Mouse (Mus musculus) kidney, embryonic 16.5 days (tissue): ENCODE measurements around the gene Aadacl4. TPM values are rescaled to one million over a fixed set of nuclear protein-coding genes. Genes with fewer than 3 reads are reported as not detected.
A peak's percentile ranks its signal among the peaks of the same experiment; 100 is the strongest.
"Not testable (repeated sequence)": the region's sequence is repeated elsewhere in the genome, so short reads cannot be mapped to it uniquely, and the experiment has no call there.

Source experiments
- ATAC-seq: fragments of 200-750 bp; cut with Nextera tagmentation; 2 replicates; pipeline ENCODE4 v1.8.0; 2017; ENCODE audit warnings: moderate TSS enrichment; ENCODE audit not compliant: low FRiP score, low TSS enrichment
- H3K27ac ChIP-seq: fragments of 300-500 bp; sonication (generic); 2 replicates; pipeline ENCODE4 v1.5.1; 2014; ENCODE audit warnings: low read length
- H3K27me3 ChIP-seq: fragments of 300-500 bp; sonication (generic); 2 replicates; pipeline ENCODE4 v1.6.1; 2014; ENCODE audit warnings: low read length, control low read depth, mixed read lengths; ENCODE audit not compliant: insufficient read depth
- H3K36me3 ChIP-seq: fragments of 300-500 bp; sonication (generic); 2 replicates; pipeline ENCODE4 v1.6.1; 2014; ENCODE audit warnings: low read length, control low read depth, mixed read lengths; ENCODE audit not compliant: insufficient read depth
- H3K4me1 ChIP-seq: fragments of 300-500 bp; sonication (generic); 2 replicates; pipeline ENCODE4 v1.6.1; 2014; ENCODE audit warnings: low read length, control low read depth, mixed read lengths; ENCODE audit not compliant: insufficient read depth
- H3K4me2 ChIP-seq: fragments of 300-500 bp; sonication (generic); replicated peaks from 2 replicates; pipeline ENCODE4 v1.6.1; 2014; ENCODE audit warnings: low read depth, low read length
- H3K4me3 ChIP-seq: fragments of 300-500 bp; sonication (generic); 2 replicates; pipeline ENCODE4 v1.5.1; 2014; ENCODE audit warnings: mild to moderate bottlenecking, low read length
- H3K9ac ChIP-seq: fragments of 300-500 bp; sonication (generic); replicated peaks from 2 replicates; pipeline ENCODE4 v1.6.1; 2014; ENCODE audit warnings: low read length
- H3K9me3 ChIP-seq: fragments of 300-500 bp; sonication (generic); 2 replicates; pipeline ENCODE4 v1.6.1; 2016; ENCODE audit warnings: low read length, control low read depth
- WGBS: fragments of 180-500 bp; shearing (Covaris S2); extraction: QIAGEN DNeasy Blood & Tissue Kit; methylation state at CpG from one replicate; pipeline ENCODE4 v1.1.7; 2014; 5-methylcytosine and 5-hydroxymethylcytosine counted together
- polyA plus RNA-seq: library from polyadenylated mRNA; unstranded; fragments of >200 nt; fragmentation: Nextera tagmentation; extraction: Ambion mirVana; gene quantifications from 2 replicates; pipeline ENCODE4 v1.2.1, GENCODE M21; 2015

The Aadacl4 gene
- polyA plus RNA-seq = not detected in 2 replicates

DNA sequence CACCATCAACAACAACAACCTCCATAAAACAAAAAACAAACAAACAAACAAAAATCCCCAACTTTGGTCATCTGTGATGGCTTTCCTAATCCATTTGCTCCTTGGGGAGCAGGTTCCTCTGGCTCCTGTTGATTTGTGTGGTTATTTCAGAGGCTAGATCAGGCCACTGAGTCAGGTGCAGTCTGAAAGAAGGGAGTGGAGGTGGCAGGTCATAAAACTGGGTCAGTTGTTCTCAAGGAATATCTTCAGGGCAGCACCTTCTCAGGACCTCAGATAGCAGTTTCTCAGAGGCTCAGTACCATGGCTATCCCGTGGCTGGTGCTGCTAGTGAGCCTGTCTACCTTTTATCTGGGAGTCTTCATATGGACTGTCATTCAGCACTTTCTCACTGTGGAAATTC, at the start of gene Aadacl4:
Gene Aadacl4, plus strand, starts transcription at position 301 of the 400 bp plus-strand sequence.
- H3K9ac ChIP-seq = no peak within 1 kb of the TSS
- H3K27me3 ChIP-seq = no peaks in the 10 kb centered on the region
- no peak for ATAC-seq
- H3K4me2 ChIP-seq = no peak within 1 kb of the TSS
- peaks cover 10% of the 10 kb centered on the region for H3K9me3 ChIP-seq
- no peaks in the 10 kb centered on the region for H3K36me3 ChIP-seq
- H3K4me1 ChIP-seq = no peaks in the 10 kb centered on the region
- 71% methylated on average over 1 of the region's 1 CpGs for WGBS
- no peak within 1 kb of the TSS for H3K27ac ChIP-seq
- H3K4me3 ChIP-seq = no peak within 1 kb of the TSS

DNA sequence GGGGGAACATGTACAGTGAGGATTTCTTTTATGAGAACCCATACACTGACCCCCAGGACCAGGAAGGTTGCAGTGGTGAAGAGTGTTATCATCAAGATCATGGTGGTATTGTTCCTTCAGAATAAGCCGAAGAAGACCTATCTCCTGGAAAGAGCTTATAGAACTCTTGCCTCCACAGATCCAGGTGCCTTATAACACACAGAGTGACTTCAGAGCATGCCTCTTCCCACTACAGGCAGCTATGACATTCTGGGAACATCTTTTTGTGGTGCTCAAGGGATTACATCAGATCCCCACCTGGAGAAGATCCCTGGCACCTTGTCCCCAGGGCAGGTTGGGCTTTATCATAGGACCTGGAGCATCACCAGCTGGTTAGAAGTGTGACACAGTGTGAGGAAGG, 48.5 kb upstream of the Aadacl4 start, which contains the start of gene Gm13124:
Gene Gm13124, minus strand, starts transcription at position 101 of the 400 bp plus-strand sequence.
- 93% methylated on average over 1 of the region's 1 CpGs for WGBS
- H3K27ac ChIP-seq = no peak within 1 kb of the TSS
- no peaks in the 10 kb centered on the region for H3K4me1 ChIP-seq
- H3K4me3 ChIP-seq = no peak within 1 kb of the TSS
- H3K9me3 ChIP-seq = no peaks in the 10 kb centered on the region
- H3K27me3 ChIP-seq = no peaks in the 10 kb centered on the region
- no peak for ATAC-seq
- H3K9ac ChIP-seq = no peak within 1 kb of the TSS
- no peak within 1 kb of the TSS for H3K4me2 ChIP-seq
- H3K36me3 ChIP-seq = no peaks in the 10 kb centered on the region

DNA sequence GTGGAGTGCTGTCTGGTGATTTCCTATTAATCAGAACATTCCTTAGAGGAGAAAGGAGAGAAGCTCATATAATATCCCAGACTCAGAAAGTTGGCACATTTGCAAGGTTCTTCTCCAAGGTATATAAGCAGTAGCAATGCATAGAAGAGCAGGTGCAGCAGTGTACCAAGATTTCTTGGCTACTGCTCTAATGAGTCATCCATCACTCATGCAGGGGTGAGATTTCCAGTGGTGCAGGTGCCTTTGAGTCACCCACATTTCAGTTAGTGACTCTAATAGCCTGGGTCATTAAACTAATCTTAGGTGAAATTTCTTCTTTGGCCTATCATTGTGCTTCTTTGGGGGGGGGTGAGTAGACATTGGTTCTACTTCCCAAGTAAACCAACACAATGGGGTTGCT, 45.8 kb upstream of the Aadacl4 start:
- Histone ChIP-seq H3K27me3 (no peaks in the 10 kb centered on the region), H3K9ac (no peak overlapping the region), H3K36me3 (no peaks in the 10 kb centered on the region), H3K4me3 (no peak overlapping the region), H3K4me2 (no peak overlapping the region), H3K9me3 (no peaks in the 10 kb centered on the region), H3K27ac (no peak overlapping the region), H3K4me1 (no peaks in the 10 kb centered on the region)
- no peak for ATAC-seq

DNA sequence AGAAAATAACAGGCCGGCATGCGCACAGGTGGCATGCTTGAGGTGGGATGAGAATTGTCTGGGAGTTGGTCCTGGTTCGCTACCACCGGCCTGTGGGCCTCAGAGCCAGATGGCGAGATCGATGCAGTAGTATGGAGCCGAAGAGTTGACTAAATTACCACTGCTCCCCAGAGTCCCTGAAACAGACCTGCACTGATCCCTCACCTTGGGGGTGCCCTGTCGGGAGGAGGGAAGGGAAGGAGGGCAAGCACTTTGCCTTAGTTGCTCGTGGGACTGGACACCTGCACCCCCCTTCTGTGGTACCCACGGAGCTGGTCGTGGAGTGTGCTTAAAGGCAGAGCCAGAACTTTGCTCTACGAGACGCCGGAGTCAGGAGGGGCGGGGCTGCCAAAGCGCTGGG, 27.3 kb upstream of the Aadacl4 start:
- not testable (repeated sequence) for H3K27me3 ChIP-seq, H3K9me3 ChIP-seq, H3K4me2 ChIP-seq, H3K9ac ChIP-seq, H3K36me3 ChIP-seq, H3K27ac ChIP-seq, H3K4me3 ChIP-seq, H3K4me1 ChIP-seq
- WGBS = 87% methylated on average over 12 of the region's 16 CpGs
- peak; percentile 74; the same call in 1 of the 2 replicates for ATAC-seq

DNA sequence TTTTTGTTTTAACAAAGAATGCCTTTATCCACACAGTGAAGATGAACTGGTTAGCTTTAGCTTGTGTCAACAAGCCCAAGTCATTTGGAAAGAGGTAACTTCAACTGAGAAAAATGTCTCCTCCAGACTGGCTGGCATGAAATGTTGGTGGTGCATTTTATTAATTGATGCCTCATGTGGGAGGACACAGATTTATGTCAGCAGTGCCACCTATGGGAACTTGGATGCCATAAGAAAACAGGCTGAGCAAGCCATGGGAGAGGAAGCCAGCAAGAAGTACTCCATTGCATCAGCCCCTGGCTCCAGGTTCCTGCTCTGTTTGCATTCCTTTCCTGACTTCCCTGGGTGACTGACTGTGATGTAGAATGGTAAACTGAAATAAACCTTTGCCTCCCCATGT, 20.7 kb upstream of the Aadacl4 start:
- Histone ChIP-seq H3K36me3 (no peaks in the 10 kb centered on the region), H3K9me3 (peaks cover 10% of the 10 kb centered on the region; the same call in 1 of the 2 replicates), H3K9ac (no peak overlapping the region), H3K4me3 (no peak overlapping the region), H3K27me3 (no peaks in the 10 kb centered on the region), H3K4me1 (no peaks in the 10 kb centered on the region), H3K27ac (no peak overlapping the region), H3K4me2 (no peak overlapping the region)
- no peak for ATAC-seq

DNA sequence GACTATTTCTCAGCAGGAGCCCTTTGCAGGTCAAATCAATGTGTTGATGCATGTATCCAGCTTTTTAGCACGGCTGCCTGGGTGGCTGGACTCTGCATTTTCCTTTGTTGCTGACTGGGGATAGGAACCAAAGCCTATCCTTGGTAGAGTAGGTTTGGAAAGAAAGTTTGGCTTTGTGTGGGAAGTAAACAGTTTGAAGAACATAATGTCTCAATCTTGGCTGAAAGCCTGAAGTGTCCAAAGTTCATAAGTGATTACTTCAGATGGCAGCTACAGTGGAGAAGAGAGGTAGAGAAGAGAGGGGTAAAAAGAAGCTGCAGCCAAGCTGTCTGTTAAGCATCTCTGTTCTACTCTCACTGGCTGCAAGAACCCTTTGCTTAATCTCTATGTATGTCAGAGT, 1.1 kb downstream of the Aadacl4 start:
- H3K36me3 ChIP-seq = no peaks in the 10 kb centered on the region
- H3K4me2 ChIP-seq = no peak overlapping the region
- no peaks in the 10 kb centered on the region for H3K4me1 ChIP-seq
- H3K9me3 ChIP-seq = peaks cover 11% of the 10 kb centered on the region
- no peak overlapping the region for H3K9ac ChIP-seq
- no peak for ATAC-seq
- H3K4me3 ChIP-seq = no peak overlapping the region
- no peak overlapping the region for H3K27ac ChIP-seq
- WGBS = 77% methylated on average over 1 of the region's 1 CpGs
- H3K27me3 ChIP-seq = no peaks in the 10 kb centered on the region

DNA sequence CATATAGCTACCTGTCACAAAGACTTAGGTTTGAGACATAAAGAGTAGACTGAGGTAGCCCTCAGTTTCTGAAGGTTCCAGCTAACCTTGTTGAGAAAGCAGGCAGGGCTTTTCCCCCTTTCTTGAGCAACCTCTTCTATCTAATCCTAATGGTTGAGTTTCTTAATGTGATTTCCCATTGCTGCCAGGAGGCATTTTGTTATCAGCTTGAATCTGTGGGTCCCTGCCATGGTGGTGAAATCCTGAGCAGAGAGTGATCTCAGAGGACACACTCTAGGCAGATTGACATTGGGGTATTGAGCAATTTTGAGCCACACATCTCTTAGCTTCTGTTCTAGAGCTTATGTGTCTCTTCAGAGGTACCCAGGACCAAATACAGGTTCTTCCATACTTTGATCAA, 24.8 kb downstream of the Aadacl4 start:
- peaks cover 3% of the 10 kb centered on the region; the same call in 1 of the 2 replicates for H3K9me3 ChIP-seq
- no peaks in the 10 kb centered on the region for H3K36me3 ChIP-seq
- H3K27me3 ChIP-seq = no peaks in the 10 kb centered on the region
- H3K4me1 ChIP-seq = no peaks in the 10 kb centered on the region
- no peak overlapping the region for H3K4me2 ChIP-seq
- H3K27ac ChIP-seq = no peak overlapping the region
- H3K9ac ChIP-seq = no peak overlapping the region
- H3K4me3 ChIP-seq = no peak overlapping the region
- ATAC-seq = no peak

Other genes starting within 250 kb of the Aadacl4 start
- not detected in 2 replicates for gene Pramef20, start 235.8 kb upstream of the Aadacl4 start, polyA plus RNA-seq
- gene Pramef12, start 205.2 kb upstream of the Aadacl4 start, polyA plus RNA-seq = 0.21 and 0.36 TPM in 2 replicates
- gene 1700012P22Rik, start 174.9 kb upstream of the Aadacl4 start, polyA plus RNA-seq = not detected in 2 replicates
- gene Gm9944, start 160.4 kb upstream of the Aadacl4 start, polyA plus RNA-seq = not detected in 2 replicates
- gene Aadacl3, start 150.0 kb upstream of the Aadacl4 start, polyA plus RNA-seq = not detected in 2 replicates
- gene 9430007A20Rik, start 93.9 kb upstream of the Aadacl4 start, polyA plus RNA-seq = not detected in 2 replicates
- gene Gm13124, start 48.6 kb upstream of the Aadacl4 start, polyA plus RNA-seq = not detected in 2 replicates
- gene Gm436, start 72.7 kb downstream of the Aadacl4 start, polyA plus RNA-seq = not detected in 2 replicates
- gene Gm13178, start 107.7 kb downstream of the Aadacl4 start, polyA plus RNA-seq = not detected in 2 replicates
- gene Gm438, start 172.9 kb downstream of the Aadacl4 start, polyA plus RNA-seq = not detected in 2 replicates